Mouse (Mus musculus) urinary bladder, postnatal 10 days (tissue): ENCODE data around the gene Chek1.

Experiments
- DNase-seq: peaks from one replicate; pipeline ENCODE4 v3.0.0; 2022; ENCODE audit warnings: low spot score

Chek1 gene

GRCm38 (mm10) chr9:36727034-36727755 lies at the start of gene Chek1:
Gene Chek1, minus strand, starts transcription at chr9:36727065.
- DNase-seq, result no peak

GRCm38 (mm10) chr9:36769048-36769413 lies 42.2 kb upstream of the Chek1 start:
- DNase-seq, result no peak

GRCm38 (mm10) chr9:36768156-36769047 lies 41.5 kb upstream of the Chek1 start:
- DNase-seq, result peak; percentile 14

GRCm38 (mm10) chr9:36767203-36768143 lies 40.6 kb upstream of the Chek1 start, which contains the start of gene Stt3a:
Gene Stt3a, minus strand, starts transcription at chr9:36767679.
- peak; percentile 99 for DNase-seq

- no peak for DNase-seq
Measured at GRCm38 (mm10) chr9:36764378-36764777, 37.5 kb upstream of the Chek1 start.

GRCm38 (mm10) chr9:36726131-36727033 lies 483 bp downstream of the Chek1 start:
- peak; percentile 59 for DNase-seq

- DNase-seq, result no peak
Measured at GRCm38 (mm10) chr9:36716624-36717023, 10.2 kb downstream of the Chek1 start.

GRCm38 (mm10) chr9:36707304-36707703 lies 19.6 kb downstream of the Chek1 start:
- no peak for DNase-seq

- no peak for DNase-seq
Measured at GRCm38 (mm10) chr9:36705923-36706322, 20.9 kb downstream of the Chek1 start.

- no peak for DNase-seq
Measured at GRCm38 (mm10) chr9:36694276-36694675, 32.6 kb downstream of the Chek1 start.

- no peak for DNase-seq
Measured at GRCm38 (mm10) chr9:36692920-36693319, 33.9 kb downstream of the Chek1 start, which contains the start of gene Acrv1. Gene Acrv1, plus strand, starts transcription at chr9:36693220.

GRCm38 (mm10) chr9:36687329-36687728 lies 39.5 kb downstream of the Chek1 start:
- DNase-seq, result no peak

- no peak for DNase-seq
Measured at GRCm38 (mm10) chr9:36681424-36681823, 45.4 kb downstream of the Chek1 start.
